Mouse (Mus musculus) stomach, postnatal 0 days (tissue): ENCODE measurements around the gene Rbm33. TPM values are rescaled to one million over a fixed set of nuclear protein-coding genes. Genes with fewer than 3 reads are reported as not detected.

Source experiments
- ATAC-seq: fragments of 200-750 bp; cut with Nextera tagmentation; 2 replicates; pipeline ENCODE4 v1.8.0; 2017; ENCODE audit not compliant: low FRiP score, low TSS enrichment
- DNase-seq: peaks from one replicate; pipeline ENCODE4 v3.0.0-alpha.2; 2016; ENCODE audit warnings: low spot score
- H3K27ac ChIP-seq: fragments of 300-500 bp; sonication (generic); replicated peaks from 2 replicates; pipeline ENCODE4 v1.5.1; 2014; ENCODE audit warnings: mild to moderate bottlenecking, control low read depth
- H3K27me3 ChIP-seq: fragments of 300-500 bp; sonication (generic); 2 replicates; pipeline ENCODE4 v1.6.1; 2014; ENCODE audit warnings: low read length; ENCODE audit not compliant: control insufficient read depth, insufficient read depth
- H3K36me3 ChIP-seq: fragments of 300-500 bp; sonication (generic); 2 replicates; pipeline ENCODE4 v1.6.1; 2014; ENCODE audit warnings: low read length, mixed read lengths; ENCODE audit not compliant: control insufficient read depth, insufficient read depth
- H3K4me1 ChIP-seq: fragments of 300-500 bp; sonication (generic); replicated peaks from 2 replicates; pipeline ENCODE4 v1.6.1; 2014; ENCODE audit warnings: antibody characterized with exemption; ENCODE audit not compliant: control insufficient read depth, insufficient read depth
- H3K4me2 ChIP-seq: fragments of 300-500 bp; sonication (generic); replicated peaks from 2 replicates; pipeline ENCODE4 v1.6.1; 2014; ENCODE audit warnings: low read depth, mild to moderate bottlenecking, control low read depth, moderate library complexity
- H3K4me3 ChIP-seq: fragments of 300-500 bp; sonication (generic); 2 replicates; pipeline ENCODE4 v1.5.1; 2014; ENCODE audit warnings: low read depth, low read length, control low read depth
- H3K9ac ChIP-seq: fragments of 300-500 bp; sonication (generic); 2 replicates; pipeline ENCODE4 v1.6.1; 2014; ENCODE audit warnings: mild to moderate bottlenecking, low read length, control low read depth, mixed read lengths
- H3K9me3 ChIP-seq: fragments of 300-500 bp; sonication (generic); 2 replicates; pipeline ENCODE4 v1.6.1; 2016; ENCODE audit warnings: low read length; ENCODE audit not compliant: control insufficient read depth
- CTCF ChIP-seq: IDR thresholded peaks from 2 replicates; pipeline ENCODE4 v1.5.1; 2016; ENCODE audit warnings: antibody characterized with exemption, low read depth, mild to moderate bottlenecking, moderate library complexity
- EP300 ChIP-seq: optimal IDR thresholded peaks from 2 replicates; pipeline ENCODE3; 2016; ENCODE audit warnings: antibody characterized with exemption
- WGBS: fragments of 180-500 bp; shearing (Covaris S2); extraction: QIAGEN DNeasy Blood & Tissue Kit; methylation state at CpG from one replicate; pipeline ENCODE4 v1.1.7; 2014; 5-methylcytosine and 5-hydroxymethylcytosine counted together
- polyA plus RNA-seq: library from polyadenylated mRNA; unstranded; fragments of >200 nt; fragmentation: Nextera tagmentation; extraction: Ambion mirVana; gene quantifications from 2 replicates; pipeline ENCODE4 v1.2.1, GENCODE M21; 2015

Gene Rbm33
- polyA plus RNA-seq, 1 experiment from 2014 or later, result 4.7 TPM

DNA sequence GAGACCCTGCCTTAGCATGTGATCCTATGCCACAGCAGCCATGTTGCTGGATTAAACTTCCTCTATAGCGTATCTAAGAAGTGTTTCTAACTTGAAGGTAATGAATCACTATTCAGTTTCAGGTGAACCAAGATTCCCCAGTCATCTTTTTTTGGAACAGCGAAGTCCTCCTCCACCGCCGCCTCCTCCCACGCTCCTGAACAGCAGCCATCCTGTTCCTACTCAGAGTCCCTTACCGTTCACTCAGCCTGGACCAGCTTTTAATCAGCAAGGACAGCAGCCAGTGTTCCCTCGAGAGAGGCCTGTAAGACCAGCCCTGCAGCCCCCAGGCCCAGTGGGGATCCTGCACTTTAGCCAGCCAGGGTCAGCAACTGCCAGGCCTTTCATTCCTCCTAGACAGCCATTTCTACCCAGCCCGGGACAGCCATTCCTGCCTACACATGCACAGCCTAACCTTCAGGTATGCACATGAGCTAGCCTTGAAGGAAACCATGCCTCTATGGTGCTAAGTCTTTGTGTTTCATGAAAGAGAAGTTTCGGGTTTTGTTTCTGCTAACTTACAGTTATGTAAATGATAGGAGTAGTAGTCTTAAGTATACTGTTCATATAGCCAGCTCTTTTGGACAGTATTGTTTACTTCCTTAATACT is 70.7 kb downstream of the Rbm33 start:
- Histone ChIP-seq H3K27me3 (no peaks in the 10 kb centered on the region), H3K4me2 (no peak overlapping the region), H3K36me3 (peaks cover 20% of the 10 kb centered on the region), H3K4me3 (no peak overlapping the region), H3K4me1 (no peaks in the 10 kb centered on the region), H3K9me3 (no peaks in the 10 kb centered on the region), H3K9ac (no peak overlapping the region), H3K27ac (no peak overlapping the region)
- DNase-seq (no peak), ATAC-seq (no peak)
- no peak for TF ChIP-seq EP300
- TF ChIP-seq CTCF, result no peak
- 83% methylated on average over 9 of the region's 9 CpGs for WGBS

DNA sequence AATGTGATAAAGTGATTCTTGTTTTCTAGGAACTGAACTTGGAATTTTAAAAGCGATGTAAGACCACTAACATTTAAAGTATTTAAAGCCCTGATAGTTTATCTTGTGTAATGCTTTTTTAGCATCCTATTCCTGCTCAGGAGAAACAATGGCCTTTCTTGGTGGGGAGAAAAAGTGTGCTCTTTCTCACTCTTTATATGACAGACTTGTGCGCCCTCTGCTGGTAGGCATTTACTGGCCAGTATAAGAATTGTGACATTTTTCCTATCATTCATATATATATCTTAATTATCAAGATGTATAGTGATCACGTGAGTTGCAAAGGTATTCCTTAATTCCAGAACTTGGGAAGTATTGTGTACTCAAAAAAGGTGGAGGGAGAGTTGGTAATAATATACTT is 71.3 kb downstream of the Rbm33 start:
- H3K36me3 ChIP-seq, result peaks cover 20% of the 10 kb centered on the region
- 45% methylated on average over 3 of the region's 3 CpGs for WGBS
- H3K27ac ChIP-seq, result no peak overlapping the region
- no peak overlapping the region for H3K4me2 ChIP-seq
- H3K9ac ChIP-seq, result no peak overlapping the region
- TF ChIP-seq EP300 (no peak), CTCF (peak; percentile 86)
- ATAC-seq (no peak), DNase-seq (peak; percentile 67)
- H3K27me3 ChIP-seq, result no peaks in the 10 kb centered on the region
- no peak overlapping the region for H3K4me3 ChIP-seq
- no peaks in the 10 kb centered on the region for H3K9me3 ChIP-seq
- no peaks in the 10 kb centered on the region for H3K4me1 ChIP-seq

DNA sequence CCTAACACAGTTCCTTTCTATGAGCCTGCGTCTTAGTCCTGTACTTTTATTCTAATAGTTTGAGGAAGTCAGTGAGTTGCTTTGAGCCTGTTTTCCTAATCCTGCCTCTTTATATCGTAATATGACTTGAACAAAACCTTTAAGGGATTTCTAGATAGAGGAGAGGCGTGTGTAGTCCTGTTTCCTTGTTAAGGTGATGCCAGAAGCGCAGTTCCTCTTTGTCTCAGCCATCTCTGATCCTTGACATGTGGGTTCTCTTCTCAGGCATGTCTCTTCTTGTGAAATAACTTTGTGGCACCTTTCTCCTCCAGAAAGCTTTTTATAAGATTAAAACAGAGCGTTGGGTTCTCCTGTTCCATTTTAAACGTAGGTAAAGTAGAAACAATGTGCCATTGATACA is 73.3 kb downstream of the Rbm33 start:
- Histone ChIP-seq H3K27ac (no peak overlapping the region), H3K36me3 (peaks cover 28% of the 10 kb centered on the region), H3K9ac (no peak overlapping the region), H3K4me3 (no peak overlapping the region), H3K27me3 (no peaks in the 10 kb centered on the region), H3K9me3 (no peaks in the 10 kb centered on the region), H3K4me1 (no peaks in the 10 kb centered on the region), H3K4me2 (no peak overlapping the region)
- 87% methylated on average over 6 of the region's 6 CpGs for WGBS
- TF ChIP-seq CTCF, result no peak
- DNase-seq (no peak), ATAC-seq (no peak)

DNA sequence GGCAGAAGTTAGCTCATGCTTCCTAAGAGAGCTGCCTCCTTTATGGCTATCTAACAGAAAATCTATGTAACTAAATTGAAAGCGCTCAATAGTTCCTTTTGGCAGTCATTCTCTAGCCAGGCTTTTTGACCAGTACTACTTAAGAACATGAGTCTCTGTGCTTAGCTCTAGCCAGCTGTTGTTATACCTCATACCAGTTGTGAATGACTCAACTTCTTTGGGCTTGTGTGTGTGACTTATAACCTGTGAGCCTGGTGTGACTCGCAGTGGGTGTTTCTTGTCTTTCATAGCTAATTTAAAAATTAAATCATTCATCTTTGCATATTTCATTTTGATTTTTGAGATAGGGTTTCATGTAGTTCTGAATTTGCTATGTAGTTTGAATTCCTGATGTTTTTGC is 80.4 kb downstream of the Rbm33 start:
- H3K9me3 ChIP-seq, result no peaks in the 10 kb centered on the region
- H3K9ac ChIP-seq, result no peak overlapping the region
- ATAC-seq, result no peak
- H3K4me2 ChIP-seq, result no peak overlapping the region
- H3K36me3 ChIP-seq, result peaks cover 10% of the 10 kb centered on the region; the same call in 1 of the 2 replicates
- WGBS, result 82% methylated on average over 2 of the region's 2 CpGs
- no peak overlapping the region for H3K27ac ChIP-seq
- DNase-seq, result no peak
- no peak for TF ChIP-seq CTCF
- no peak overlapping the region for H3K4me3 ChIP-seq
- no peaks in the 10 kb centered on the region for H3K27me3 ChIP-seq
- peaks cover 6% of the 10 kb centered on the region; the same call in 1 of the 2 replicates for H3K4me1 ChIP-seq

DNA sequence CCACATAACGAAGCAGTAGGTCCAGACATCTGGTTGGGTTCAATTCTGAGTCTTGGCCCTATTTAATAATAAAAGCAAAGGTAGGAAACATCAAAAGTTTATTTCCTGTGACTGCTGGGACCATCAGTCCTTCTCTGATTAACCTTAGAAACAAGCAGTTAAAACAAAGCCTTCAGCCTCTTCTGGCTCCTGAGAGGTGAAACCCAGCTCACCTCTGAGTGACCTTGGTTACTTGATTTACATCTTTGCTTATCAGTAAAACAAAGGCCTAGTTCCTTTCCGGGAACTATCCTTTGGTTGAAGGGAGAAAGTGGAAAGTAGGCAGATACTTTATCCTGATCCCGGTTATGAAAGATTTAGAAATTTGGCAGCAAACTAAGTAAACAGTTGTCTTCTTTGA is 81.8 kb downstream of the Rbm33 start:
- peaks cover 6% of the 10 kb centered on the region; the same call in 1 of the 2 replicates for H3K4me1 ChIP-seq
- H3K4me2 ChIP-seq, result no peak overlapping the region
- no peak for ATAC-seq
- no peaks in the 10 kb centered on the region for H3K9me3 ChIP-seq
- no peaks in the 10 kb centered on the region for H3K27me3 ChIP-seq
- no peak overlapping the region for H3K9ac ChIP-seq
- DNase-seq, result no peak
- no peak for TF ChIP-seq CTCF
- no peak for TF ChIP-seq EP300
- 23% methylated on average over 3 of the region's 3 CpGs for WGBS
- H3K4me3 ChIP-seq, result no peak overlapping the region
- H3K36me3 ChIP-seq, result peaks cover 8% of the 10 kb centered on the region; the same call in 1 of the 2 replicates
- peak overlapping the region; percentile 73 for H3K27ac ChIP-seq

DNA sequence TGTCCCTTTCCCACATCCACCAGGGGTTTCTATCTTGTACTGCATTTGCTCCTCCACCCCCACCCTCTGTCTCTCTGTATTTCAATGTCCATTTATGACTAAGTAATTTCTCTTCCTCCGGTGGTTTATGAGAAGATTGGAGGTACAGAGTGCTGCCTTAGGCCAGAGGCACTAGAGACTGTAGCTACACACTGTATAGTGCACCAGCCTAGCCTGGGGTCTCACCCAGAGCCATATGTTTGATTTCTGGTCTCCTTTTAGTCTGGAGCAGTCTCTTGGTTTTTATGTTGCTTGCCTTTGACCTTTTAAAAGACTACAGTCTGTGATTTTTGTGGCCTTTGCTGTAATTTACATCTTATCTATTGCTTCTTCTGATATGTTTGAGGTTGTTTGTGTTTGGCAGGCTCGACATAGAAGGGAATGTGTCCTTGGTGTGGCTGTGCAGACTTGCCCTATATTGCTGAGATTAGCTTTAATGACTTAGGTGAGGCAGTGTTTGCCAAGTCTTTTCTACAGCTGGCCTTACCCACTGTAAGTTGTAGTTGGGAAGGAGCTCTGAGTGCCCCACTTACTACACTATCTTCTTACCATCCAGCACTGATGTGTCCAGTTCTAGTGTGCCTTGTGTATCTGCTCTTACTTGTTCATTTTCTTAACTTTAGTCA is 82.7 kb downstream of the Rbm33 start:
- no peak overlapping the region for H3K4me2 ChIP-seq

More for the DNA sequence above, 82.7 kb downstream of the Rbm33 start:
- Histone ChIP-seq H3K9me3 (no peaks in the 10 kb centered on the region), H3K9ac (no peak overlapping the region), H3K27me3 (no peaks in the 10 kb centered on the region), H3K36me3 (peaks cover 3% of the 10 kb centered on the region; the same call in 1 of the 2 replicates), H3K4me1 (peaks cover 6% of the 10 kb centered on the region; the same call in 1 of the 2 replicates), H3K27ac (peak overlapping the region; percentile 73), H3K4me3 (no peak overlapping the region)
- TF ChIP-seq CTCF, result no peak
- no peak for TF ChIP-seq EP300
- ATAC-seq (peak; percentile 92), DNase-seq (peak; percentile 33)
- 42% methylated on average over 2 of the region's 2 CpGs for WGBS
